Mouse (Mus musculus): Measurements from ENCODE around the gene Ak1.

The Ak1 gene

GRCm38 (mm10) chr2:32628729-32629128, 7.2 kb downstream of the Ak1 start:
- no peak for DNase-seq

GRCm38 (mm10) chr2:32629276-32629976, 7.9 kb downstream of the Ak1 start:
- no peak for DNase-seq

- no peak for DNase-seq
Measured at GRCm38 (mm10) chr2:32630036-32630435, 8.5 kb downstream of the Ak1 start.

GRCm38 (mm10) chr2:32631046-32631445, 9.5 kb downstream of the Ak1 start:
- DNase-seq, result no peak

GRCm38 (mm10) chr2:32631737-32632394, 10.3 kb downstream of the Ak1 start:
- peak; percentile 82 for DNase-seq

GRCm38 (mm10) chr2:32633660-32634059, 12.1 kb downstream of the Ak1 start:
- no peak for DNase-seq

- DNase-seq, result no peak
Measured at GRCm38 (mm10) chr2:32634277-32635105, 12.9 kb downstream of the Ak1 start.

GRCm38 (mm10) chr2:32636617-32637016, 15.1 kb downstream of the Ak1 start:
- DNase-seq, result no peak

GRCm38 (mm10) chr2:32637778-32638281, 16.3 kb downstream of the Ak1 start:
- peak; percentile 84 for DNase-seq

- no peak for DNase-seq
Measured at GRCm38 (mm10) chr2:32639632-32640031, 18.1 kb downstream of the Ak1 start.

GRCm38 (mm10) chr2:32640550-32641051, 19.0 kb downstream of the Ak1 start:
- DNase-seq, result no peak

- no peak for DNase-seq
Measured at GRCm38 (mm10) chr2:32641810-32642209, 20.3 kb downstream of the Ak1 start.

GRCm38 (mm10) chr2:32642813-32643212, 21.3 kb downstream of the Ak1 start:
- no peak for DNase-seq

- no peak for DNase-seq
Measured at GRCm38 (mm10) chr2:32644083-32644482, 22.5 kb downstream of the Ak1 start.

- DNase-seq, result no peak
Measured at GRCm38 (mm10) chr2:32644799-32645475, 23.4 kb downstream of the Ak1 start.

GRCm38 (mm10) chr2:32645647-32646046, 24.1 kb downstream of the Ak1 start:
- no peak for DNase-seq

GRCm38 (mm10) chr2:32646379-32647056, 25.0 kb downstream of the Ak1 start, which contains the start of gene Eng:
Gene Eng, plus strand, starts transcription at chr2:32646595.
- DNase-seq, result peak; percentile 66

GRCm38 (mm10) chr2:32647366-32647765, 25.8 kb downstream of the Ak1 start:
- DNase-seq, result no peak

GRCm38 (mm10) chr2:32653764-32654163, 32.2 kb downstream of the Ak1 start:
- DNase-seq, result no peak

GRCm38 (mm10) chr2:32654743-32655393, 33.3 kb downstream of the Ak1 start:
- DNase-seq, result no peak

- no peak for DNase-seq
Measured at GRCm38 (mm10) chr2:32655394-32655744, 33.8 kb downstream of the Ak1 start.

- DNase-seq, result no peak
Measured at GRCm38 (mm10) chr2:32655826-32656225, 34.3 kb downstream of the Ak1 start.
